Mouse (Mus musculus) frontal cortex, postnatal 10 days (tissue): ENCODE measurements around the gene Wbp4.
A peak's percentile ranks its signal among the peaks of the same experiment; 100 is the strongest.
"Not testable (repeated sequence)": the region's sequence is repeated elsewhere in the genome, so short reads cannot be mapped to it uniquely, and the experiment has no call there.

Source experiments
- DNase-seq, 2 experiments: peaks; one replicate each; pipeline ENCODE4 v3.0.0; 2022; ENCODE audit warnings: low spot score in 2 of 2, mixed read lengths in 1 of 2

The Wbp4 gene

DNA sequence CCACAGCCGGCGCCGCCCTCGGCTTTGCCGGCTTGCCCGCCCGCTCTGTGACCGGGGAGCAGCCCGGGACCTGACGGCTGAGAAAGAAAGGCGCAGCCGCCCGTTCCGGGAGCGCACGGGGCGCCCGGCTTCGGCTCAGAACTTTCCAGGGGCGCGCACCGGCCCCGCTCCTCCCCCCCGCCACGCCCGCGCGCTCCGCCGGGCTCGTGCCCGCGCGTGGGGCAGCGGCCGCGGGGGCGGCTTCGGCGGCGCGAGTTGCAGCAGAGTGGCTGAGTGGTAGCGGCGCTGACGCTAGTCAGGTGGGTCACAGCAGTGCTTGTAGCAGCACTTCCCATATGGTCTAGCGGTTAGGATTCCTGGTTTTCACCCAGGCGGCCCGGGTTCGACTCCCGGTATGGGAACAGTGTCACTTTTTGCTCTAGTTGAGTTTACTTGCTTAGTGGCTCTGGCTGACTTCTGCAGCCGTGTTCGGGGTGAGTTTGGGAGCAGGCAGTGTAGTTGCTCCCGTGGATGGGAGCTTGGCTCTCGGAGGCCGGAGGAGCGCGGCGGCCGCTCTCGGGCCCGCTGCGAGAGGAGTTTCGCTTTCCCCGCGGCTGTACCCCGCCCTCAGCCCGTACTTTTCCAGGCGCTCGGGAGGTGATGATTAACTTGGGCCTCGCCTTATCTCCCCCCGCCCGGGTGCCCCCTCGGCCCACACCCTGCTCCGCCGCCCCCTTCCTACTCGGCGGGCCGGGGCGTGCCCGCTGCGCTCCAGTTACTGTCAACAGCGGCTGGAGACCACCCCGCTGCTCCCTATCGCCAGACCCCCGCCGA lies at the start of gene Wbp4:
Gene Wbp4 (minus strand): TSS at position 182 of the 813 bp plus-strand sequence.
- peak; percentile 88 to 95 for DNase-seq

DNA sequence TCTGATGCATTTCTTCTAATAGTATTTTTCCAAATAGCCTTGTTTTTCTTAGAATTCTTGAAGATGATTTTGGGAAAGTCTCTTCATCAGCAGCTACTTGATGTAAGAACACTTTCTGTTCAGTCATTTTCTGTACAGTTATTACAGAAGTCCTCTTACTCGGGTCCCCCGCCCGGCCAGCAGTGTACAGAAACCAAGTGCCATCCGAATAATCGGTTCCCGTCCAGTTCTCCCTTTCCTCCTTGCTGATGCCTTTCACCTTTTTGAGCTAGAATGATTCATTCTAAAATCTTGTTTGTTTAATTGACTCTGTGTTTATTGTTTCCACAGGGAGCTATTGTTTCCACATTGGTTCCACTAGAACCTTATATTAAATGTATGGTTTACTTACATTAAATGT lies 49.4 kb upstream of the Wbp4 start:
- DNase-seq: no peak

DNA sequence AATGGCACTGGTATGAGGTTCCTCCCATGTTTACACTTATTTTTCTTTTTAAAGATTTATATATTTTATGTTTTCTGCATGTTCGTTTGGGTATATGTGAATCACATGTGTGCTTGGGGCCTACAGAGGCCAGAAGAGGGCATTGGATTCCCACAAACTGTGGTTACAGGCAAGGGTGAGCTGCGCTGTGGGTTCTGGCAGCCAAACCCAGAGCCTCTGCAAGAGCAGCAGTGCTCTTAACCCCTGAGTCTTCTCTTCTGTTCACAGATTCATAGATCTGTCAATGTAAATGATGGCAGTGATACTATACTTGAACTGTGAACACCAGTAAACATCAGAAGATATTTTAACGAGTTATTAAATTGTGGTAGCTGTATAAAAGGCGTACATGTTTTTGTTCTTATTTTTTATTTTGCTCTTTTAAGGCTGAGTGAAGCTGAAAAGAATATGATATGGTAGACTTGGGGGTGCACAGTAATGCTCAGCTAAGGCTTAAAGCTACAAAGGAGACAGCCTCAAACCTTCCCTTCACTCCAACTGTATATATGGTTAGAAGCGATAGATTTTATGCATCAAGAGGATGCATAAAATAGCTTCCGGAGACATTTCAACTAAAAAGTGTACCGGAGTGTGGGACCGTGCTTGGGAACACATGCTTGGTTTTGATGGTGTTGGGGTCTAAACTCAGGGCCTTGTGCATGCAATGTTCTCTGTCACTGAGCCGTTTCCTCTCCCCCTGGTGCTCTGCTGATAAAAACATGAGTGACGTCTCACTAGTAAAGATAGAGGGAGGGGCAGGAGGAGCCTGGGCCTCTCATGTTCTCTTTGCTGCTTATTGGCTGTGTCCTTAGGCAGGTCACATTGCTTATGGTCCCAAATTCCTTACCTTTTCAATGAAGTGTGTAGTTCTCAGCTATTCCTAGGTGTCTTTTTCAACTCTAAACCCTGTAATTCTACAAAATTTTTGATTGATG lies 48.5 kb upstream of the Wbp4 start:
- DNase-seq: no peak

- DNase-seq: no peak
Observed at GRCm38 (mm10) chr14:79527704-79528103, 46.4 kb upstream of the Wbp4 start.

GRCm38 (mm10) chr14:79526106-79526505 lies 44.8 kb upstream of the Wbp4 start:
- not testable (repeated sequence) for DNase-seq

DNA sequence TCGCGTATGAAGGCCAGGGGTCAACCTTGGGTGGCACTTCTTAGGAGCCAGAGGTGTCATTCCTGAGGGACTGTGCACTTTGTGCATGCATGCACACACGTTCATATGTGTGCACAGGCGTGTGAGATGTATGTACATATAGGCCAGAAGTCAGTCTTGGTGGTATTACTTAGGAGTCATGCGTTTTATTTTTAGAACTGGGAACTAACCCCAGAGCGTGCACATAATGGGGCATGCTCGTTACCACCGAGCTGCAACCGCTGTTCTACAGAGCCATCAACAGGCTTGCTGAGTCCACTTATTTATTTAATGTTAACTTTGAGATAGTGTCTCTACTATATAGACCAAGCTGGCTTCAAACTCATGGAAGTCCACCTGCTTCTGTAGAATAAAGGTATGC lies 41.1 kb upstream of the Wbp4 start:
- no peak for DNase-seq

DNA sequence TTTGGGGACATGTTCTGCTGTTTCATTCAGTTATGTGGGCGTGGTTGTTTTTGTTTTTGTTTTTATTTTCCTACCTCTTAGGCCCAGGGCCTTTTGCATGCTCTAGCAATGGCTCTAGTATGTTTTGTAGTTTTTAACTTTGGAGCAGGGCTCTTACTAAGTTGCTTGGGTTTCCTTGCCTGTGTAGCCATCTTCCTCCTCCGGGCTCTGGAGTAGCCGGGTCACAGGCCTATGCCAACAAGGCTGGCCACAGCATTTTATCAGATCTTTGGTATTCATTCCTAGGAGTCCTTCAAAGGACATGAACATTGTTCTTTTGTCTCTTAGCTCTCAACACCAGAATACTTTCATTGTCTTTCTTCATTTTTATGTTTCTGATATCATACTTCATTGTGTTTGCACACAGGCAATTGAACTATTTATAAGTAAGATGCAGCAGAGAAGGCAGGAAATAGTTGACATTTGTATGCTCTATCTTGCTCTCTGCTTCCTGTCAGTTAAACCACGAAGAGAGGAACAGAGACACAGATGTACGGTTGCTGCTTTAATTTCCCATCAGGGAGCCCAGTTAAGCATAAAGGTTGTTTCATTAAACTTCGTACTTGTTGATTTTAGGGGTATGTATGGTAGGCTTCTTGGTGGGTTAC lies 40.3 kb upstream of the Wbp4 start:
- no peak for DNase-seq

DNA sequence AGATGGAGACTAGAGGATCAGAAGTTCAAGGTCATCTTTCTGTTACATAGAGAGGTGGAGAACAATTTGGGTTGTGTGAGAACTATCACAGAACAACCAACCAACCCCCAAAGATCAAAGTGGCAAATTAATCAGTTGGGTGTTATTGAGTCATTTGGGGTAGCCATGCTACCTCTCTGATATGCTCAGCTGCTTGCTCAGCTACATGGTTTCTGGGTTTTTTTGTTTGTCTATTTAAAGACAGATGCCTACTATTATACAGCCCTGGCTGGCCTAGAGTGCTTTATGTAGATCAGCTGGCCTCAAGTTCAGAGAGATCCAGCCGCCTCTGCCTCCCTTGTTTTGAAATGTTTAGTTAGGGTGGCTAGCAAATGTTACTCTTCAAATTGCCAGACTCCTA lies 39.7 kb upstream of the Wbp4 start:
- DNase-seq: no peak

DNA sequence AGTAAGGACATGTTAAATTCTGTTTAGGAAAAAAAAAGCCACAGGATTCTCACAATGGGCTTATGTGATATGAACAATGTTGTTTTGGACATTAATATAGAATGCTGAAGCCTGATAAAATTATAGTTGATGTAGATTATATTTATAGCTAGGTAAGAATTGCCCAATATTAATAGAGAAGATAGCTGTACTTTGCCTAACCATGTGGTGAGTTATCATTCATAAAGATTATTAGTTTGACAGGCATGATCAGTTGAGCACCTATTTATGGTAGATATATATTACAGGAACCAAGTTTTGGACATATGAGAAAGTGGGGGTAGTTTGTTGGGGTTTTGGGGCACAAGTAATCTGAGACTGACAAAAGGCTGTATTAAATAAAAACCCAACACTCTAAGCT lies 39.3 kb upstream of the Wbp4 start:
- no peak for DNase-seq

DNA sequence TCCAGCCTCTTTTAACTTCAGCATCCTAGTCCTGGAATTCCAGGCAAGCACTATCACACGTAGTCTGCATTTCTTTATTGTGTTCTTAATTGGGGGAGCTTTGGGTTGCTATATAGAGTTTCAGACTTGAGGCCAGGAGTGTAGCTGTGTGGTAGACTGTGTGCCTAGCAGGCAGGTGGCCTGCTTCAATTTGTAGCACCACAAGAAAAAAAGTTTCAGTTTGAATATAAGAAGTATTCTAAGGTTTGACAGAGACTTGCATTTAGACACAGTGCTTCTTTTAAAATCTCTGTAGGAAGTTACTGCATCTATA lies 38.3 kb upstream of the Wbp4 start:
- DNase-seq: no peak

GRCm38 (mm10) chr14:79518761-79519662 lies 37.7 kb upstream of the Wbp4 start:
- DNase-seq: no peak

DNA sequence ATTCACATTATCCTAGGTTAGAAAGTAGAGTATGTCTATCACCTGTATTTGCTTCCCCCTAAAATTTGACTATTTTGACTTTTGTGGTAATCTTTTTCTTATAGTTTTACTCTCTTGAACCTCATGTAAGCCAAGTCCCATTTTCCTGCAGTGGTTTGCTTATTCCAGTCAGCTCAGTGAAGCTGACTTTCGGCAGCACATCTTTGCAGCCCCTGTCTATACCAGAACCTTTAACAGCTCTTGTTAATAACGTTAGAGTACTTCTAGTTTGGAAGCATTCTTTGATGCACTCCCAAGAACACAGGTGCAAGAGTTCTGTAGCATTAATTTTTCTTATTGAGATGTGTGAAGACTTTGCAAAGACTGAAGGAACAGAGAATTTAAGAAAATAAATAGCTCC lies 36.8 kb upstream of the Wbp4 start:
- no peak for DNase-seq

- DNase-seq: no peak
Observed at GRCm38 (mm10) chr14:79517185-79517740, 35.9 kb upstream of the Wbp4 start.

DNA sequence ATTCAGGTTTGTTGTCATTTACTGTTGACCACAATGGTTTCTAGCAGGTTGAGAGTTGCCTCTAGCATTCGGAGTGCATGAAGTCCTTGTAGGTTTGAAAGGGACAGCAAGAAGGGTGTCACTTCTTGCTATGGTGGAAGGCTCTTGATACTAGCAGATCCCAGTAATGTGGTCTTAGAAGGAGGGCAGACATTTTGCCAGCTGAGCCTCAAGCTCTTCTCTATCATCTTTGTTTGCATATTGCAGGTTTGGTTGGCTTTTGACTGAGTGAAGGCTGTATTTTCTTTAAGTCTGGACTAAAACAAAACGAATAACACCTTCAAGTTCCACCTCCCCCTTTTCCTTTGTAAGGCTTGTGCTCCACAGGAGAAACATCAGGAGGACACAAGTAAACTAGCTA lies 35.4 kb upstream of the Wbp4 start:
- no peak for DNase-seq

- DNase-seq: no peak
Observed at GRCm38 (mm10) chr14:79516243-79516610, 34.9 kb upstream of the Wbp4 start.

GRCm38 (mm10) chr14:79515511-79516242 lies 34.4 kb upstream of the Wbp4 start:
- DNase-seq: no peak

GRCm38 (mm10) chr14:79515100-79515499 lies 33.8 kb upstream of the Wbp4 start:
- DNase-seq: no peak

DNA sequence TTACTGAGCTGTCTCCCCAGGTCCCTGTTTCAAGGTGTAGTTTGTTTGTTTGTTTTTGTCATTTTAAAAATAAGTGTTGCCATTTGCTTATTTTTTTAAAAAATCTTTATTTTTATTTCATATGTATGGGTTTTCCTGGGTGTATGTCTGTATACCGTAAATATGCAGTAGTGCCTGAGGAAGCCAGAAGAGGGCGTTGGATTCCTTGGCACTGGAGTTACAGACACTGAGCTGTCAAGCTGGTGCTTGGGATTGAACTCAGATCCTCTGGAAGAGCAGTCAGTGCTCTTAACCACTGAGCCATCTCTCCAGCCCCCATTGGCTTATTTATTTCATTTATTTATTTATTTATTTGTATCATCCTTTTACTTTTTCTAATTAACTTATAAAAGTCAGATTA lies 32.6 kb upstream of the Wbp4 start:
- DNase-seq: no peak

DNA sequence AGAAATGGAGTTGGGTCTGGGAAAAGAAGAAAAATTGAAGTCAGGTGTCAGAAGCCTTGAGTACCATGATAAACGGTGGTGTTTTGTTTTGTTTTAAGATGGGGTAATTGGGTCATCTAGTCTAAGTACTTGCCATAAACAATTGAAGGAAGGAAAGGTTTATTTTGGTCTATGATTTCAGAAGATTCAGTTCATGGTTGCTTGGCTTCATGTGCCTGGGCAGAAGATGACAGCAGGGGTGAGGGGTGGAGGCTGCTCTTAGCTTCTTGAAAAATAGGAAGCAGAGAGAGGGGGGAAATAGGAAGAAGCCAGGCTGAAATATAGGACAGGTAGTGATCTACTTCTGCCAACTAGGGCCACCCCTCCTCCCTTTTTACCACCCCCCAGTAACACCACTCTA lies 30.2 kb upstream of the Wbp4 start:
- DNase-seq: no peak

- DNase-seq: no peak
Observed at GRCm38 (mm10) chr14:79508662-79509305, 27.5 kb upstream of the Wbp4 start.
